Mouse (Mus musculus) gastrocnemius, postnatal 4 days (tissue): ENCODE results near the gene Spef2. TPM values are rescaled to one million over a fixed set of nuclear protein-coding genes. Genes with fewer than 3 reads are reported as not detected.
"Not testable (repeated sequence)": the region's sequence is repeated elsewhere in the genome, so short reads cannot be mapped to it uniquely, and the experiment has no call there.

ENCODE experiments used
- DNase-seq, 2 experiments: peaks; one replicate each; pipeline ENCODE4 v3.0.0; 2021 to 2022; ENCODE audit warnings: low spot score in 2 of 2, mixed read lengths in 2 of 2
- total RNA-seq, 2 experiments: library from RNA; stranded (reverse); gene quantifications; 2 replicates each; pipeline ENCODE4 v1.2.3; 2021

The Spef2 gene
- total RNA-seq, 2 experiments from 2014 or later = 0.05 to 0.12 TPM

DNA sequence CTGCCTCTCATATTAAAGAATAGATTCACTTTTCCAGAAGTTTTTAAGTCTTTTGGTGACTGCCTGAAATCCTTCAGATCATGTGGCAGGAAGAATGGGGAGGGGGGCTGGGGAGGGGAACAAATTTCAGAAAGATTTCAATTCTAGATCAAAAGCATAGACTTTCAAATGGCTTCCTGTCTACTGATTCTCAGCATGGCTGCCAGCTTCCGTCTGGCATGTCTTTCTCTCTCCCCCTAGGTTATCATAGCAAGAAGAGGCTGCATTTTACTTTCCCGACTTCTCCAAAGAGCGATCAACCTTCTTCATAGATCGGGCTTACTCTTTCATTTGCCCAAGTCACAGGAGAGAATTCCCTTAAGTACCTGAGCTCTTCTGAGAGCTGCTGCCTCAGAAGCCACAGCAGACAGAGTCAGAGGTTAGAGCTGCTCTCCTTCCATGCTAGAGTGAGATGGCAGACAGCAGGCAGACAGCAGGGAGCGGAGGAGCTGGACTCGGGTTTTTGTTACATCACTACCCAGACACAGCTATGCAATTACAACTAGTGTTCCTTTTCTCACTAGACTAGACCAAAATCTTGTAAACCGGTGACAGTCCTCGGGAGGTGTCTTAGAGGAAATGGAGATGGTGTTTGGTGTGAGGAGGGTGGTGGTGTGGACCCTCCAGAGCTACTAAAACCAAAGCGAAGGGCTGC, 71.2 kb downstream of the Spef2 start:
- no peak for DNase-seq

DNA sequence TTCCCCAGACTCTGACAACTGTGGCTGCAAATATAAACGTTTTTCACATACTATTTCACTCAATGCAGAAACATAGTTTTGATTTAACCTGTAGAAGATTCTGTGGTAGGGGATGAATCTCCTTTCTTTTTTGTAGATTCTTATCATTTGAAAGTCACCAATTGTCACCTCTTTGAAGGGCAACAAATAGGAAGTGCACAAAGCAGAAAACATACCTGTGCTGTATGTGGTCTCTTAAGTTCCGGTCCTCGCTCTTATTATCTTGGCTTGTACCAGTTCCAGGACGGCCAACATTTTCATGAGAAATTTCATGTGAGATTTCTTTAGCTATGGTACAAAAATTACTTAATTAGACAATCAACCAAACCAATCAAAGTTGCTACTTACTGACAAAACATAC, 80.1 kb downstream of the Spef2 start:
- DNase-seq = no peak

GRCm38 (mm10) chr15:9664948-9665347, 83.7 kb downstream of the Spef2 start:
- DNase-seq = not testable (repeated sequence)

DNA sequence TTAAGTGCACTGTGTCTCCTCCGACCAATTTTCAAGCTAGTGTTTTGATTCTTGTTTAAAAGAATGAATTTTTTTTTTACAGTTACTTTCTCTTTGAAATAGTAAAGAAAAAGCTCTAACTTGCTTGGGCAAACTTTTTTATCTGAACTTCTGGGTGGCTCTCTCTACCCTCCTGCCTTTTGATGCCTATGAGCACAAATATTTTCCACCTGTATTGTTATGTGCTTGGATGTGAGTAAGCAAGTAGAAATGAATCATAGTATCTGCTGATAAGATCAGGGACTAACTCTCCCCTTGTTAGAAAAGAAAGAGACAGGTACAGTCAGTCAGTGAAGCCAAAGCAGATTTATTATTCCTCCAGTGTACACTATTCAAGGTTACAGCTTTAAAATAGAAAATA, 87.5 kb downstream of the Spef2 start:
- DNase-seq = no peak

DNA sequence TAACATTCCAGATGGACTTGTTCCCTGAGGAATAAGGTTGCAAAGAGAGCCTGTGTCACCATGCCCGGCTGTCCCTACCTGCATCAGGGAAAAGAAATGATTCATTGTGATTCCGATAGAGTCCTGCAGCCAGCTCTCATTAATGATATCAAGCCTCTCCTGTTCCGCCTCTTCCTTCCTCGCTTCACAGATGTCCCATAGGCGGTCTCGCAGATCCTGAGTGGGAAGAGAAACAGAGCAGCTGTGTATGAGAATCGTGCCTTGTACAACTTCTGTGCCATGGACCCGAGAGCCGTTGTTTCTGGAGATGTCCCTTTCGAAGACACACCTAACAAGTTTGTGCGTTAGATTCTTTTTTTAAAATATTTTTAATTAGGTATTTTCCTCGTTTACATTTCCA, 114.2 kb downstream of the Spef2 start:
- no peak for DNase-seq

- DNase-seq = no peak
Observed at GRCm38 (mm10) chr15:9631657-9632056, 117.0 kb downstream of the Spef2 start.

- no peak for DNase-seq
Observed at GRCm38 (mm10) chr15:9629660-9630059, 119.0 kb downstream of the Spef2 start.

DNA sequence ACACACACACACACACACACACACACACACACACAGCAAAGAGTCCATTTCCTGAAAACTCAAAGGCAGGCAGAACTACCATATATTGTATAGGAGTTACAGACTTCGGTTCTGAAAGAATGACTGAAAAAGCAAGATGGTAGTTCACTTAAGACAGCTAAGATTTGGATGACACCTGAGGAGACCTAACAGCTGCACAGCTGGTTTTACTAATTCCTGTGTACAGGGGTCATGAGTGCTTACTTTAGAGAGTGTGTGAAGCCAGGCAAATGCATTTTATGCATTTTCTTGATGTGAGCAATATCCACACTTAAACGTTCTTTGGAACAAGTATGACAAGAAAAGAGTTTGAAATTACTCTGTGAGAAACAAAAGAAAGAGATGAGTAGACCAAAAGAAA, 124.0 kb downstream of the Spef2 start:
- DNase-seq = no peak

DNA sequence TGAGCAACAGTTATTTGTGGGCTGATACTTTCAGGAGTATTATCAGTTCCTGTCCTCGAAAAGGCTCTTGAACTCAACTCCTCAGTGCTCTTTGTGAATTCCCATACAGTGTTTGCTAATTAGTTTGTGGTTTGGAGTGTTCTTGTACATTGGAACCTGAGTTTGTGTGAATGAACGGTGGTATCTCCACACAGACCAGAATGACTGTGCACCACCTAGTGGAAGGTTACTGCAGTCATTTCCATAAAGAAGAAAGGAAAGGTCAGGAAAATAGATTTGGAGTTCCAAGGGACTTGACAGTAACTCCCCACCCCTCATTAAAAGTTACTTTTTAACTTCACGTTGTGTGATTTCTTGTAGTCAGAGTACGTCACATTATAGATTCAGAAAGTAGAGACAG, 140.5 kb downstream of the Spef2 start:
- no peak for DNase-seq

- no peak for DNase-seq
Observed at GRCm38 (mm10) chr15:9600088-9600455, 148.6 kb downstream of the Spef2 start.

- no peak for DNase-seq
Observed at GRCm38 (mm10) chr15:9599382-9600087, 149.1 kb downstream of the Spef2 start.

DNA sequence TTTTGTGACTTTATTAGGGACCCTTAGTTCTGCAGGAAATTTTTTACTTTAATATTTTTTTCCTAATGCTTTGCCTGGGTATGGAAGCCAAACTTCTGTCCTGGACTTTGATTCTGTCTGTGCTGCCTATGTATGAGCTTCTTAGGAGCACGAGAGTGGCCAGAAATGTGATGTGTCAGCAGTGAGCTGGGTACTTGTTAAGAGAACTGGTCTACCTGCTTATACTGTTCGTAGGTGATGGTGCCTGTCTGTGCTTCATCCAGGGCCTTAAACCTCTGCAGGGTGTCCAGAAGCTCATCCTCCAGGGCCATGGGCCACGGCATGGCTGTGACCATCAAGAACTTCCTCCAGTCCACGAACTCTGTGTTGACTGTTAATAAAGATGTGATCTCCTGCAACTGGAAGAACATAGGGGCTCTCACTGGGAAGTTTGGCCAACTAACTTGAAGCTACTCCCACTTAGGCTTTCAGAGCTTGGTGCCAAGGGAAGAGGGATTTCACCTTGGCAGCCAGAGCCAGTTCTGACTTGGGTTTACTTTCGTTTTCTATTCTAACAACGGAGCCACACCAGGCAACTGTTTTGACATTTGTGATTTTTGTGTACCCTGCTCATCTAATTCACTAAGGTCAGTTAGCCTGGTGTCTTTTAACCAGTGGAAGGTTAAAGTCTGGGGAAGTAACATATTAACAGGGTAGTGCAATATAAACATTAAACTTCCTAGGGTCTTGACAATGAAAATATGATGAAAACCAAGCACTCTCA, 152.2 kb downstream of the Spef2 start:
- no peak for DNase-seq

GRCm38 (mm10) chr15:9589939-9590338, 158.7 kb downstream of the Spef2 start:
- no peak for DNase-seq

DNA sequence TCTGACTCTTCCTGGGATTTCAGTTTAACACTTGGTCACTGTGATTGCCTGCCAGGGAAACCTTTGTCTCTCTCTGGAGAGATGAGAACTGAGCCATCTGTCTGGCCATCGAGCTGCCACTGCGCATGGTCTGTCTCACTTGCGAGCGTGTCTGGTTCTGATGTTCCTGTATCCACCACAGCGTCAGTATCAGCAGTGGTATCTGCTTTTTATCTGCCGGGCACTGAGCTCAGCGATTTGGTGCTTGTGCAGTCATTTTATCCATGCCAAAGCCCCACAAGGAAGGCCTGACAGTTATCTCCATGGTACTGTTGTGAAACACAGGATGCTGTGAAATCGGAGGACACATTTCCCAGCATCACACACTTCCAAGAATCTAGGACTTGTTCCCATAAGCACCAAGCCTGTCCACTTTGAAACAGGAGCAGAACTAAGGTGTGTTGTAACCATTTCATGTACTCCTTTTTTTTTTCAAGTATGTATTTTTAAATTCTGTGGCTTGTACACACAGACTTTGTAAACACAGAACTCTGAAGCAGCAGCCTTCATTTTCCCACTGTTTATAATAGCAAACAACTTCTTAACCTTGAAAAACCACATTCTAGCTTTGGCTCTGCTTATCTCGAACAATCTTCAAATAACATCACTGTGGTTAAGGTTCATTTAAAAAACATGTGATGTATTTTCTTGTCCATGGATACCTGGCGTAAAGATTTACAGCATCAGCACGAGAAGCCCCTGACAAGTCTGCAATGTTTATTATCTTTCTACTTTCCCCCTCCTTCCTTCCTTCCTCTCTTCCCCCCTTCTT, 168.0 kb downstream of the Spef2 start:
- DNase-seq = no peak

DNA sequence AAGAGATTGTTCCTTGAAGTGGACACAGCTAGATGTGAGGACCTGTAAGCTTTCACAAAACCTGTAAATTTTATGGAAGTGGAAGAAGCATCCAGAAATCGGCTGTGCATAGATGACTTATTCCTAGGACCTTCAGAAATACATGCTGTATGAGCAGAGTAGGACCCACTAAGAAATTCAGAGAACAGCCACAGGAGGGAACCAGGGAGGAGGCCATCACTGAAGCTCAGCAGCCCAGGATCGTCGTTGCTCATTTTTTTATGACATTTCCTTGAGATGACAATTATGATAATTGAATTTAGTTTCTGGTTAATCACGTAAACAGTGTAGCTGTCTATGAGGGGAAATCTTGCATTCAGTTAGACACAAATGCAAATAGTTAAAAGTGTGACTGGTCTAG, 171.4 kb downstream of the Spef2 start:
- DNase-seq = no peak

DNA sequence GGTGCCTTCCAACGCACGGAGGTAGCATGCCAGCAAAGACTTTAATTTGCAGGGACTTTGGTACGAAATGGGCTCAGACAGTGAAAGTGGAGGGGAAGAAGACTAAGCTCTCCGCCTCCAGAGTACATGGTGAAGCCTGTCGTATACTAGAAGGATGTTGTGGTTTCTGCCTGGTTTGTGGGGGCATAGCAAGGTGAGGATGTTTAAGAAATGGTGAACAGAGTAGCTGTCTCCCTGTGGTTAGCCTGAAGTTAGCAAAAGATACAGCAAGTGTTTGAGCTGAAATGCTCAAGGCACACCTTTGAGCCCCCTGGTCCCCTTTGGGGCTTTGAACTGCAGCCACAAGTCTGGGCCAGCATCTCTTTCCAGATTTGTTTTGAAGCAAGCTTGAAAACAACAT, 173.9 kb downstream of the Spef2 start:
- DNase-seq = no peak

DNA sequence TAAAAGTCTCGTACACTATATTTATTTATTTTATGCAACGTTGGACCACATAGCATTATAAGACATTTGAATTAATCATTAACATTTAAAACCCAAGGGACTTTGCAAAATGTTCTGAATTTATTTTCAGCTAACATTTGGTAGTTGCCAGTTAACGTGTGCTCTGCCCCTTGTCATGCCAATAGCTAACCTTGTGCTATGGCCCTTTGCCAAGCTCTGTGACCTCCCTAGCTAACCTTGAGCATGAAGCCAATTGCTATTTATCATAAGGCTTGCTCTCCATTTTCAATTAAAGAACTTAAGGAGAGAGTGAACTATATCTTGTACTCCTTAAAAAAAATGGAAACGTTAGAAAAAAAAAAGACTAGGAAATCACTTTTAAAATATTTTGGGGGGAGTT, 175.3 kb downstream of the Spef2 start:
- no peak for DNase-seq

DNA sequence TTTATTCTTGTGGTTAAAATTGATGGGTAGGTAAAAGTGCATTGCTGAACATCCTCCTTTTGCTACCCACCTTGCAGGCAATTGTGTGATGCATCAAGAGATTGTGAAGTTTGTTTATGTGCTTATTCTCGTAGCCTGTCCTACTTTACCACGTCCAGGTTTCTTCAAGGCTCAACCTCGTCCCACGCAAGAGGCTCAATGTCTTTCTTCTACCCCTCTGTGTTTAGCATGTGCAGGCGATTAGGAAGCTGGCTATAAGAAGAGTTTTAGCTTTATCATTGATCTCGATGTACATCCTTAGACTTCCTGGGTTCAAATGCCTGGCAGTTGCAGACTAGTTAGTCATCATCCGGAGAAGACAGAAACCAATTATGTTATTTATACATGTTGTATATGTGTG, 176.0 kb downstream of the Spef2 start:
- DNase-seq = no peak

DNA sequence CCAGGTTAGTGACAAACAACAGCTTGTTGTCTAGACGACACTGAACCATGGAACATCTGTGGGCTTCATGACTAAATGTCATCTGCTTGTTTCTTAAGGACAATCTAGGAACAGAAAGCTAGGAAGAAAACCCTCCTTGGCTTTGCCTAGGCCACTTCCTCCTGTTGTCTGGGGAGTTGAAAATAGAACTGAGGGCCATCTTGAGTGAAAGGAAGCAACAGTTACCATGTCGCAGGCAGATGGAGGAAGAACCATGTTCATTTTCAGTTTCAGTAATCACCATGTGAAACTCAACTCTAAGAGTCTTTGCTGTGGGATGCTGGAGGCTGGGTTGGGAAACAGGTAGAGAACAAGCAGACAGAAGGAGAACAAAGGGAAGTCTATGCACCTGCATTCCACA, 176.8 kb downstream of the Spef2 start:
- DNase-seq = no peak

GRCm38 (mm10) chr15:9567316-9567715, 181.4 kb downstream of the Spef2 start:
- no peak for DNase-seq

GRCm38 (mm10) chr15:9565396-9565795, 183.3 kb downstream of the Spef2 start:
- no peak for DNase-seq
